Mouse (Mus musculus) forebrain, embryonic 10.5 days (tissue): Measurements from ENCODE around the gene Trpv1. TPM values are rescaled to one million over a fixed set of nuclear protein-coding genes. Genes with fewer than 3 reads are reported as not detected.

Source experiments
- DNase-seq: peaks from one replicate; pipeline ENCODE4 v3.0.0-alpha.2; 2017; ENCODE audit warnings: low spot score; ENCODE audit errors: extremely low spot score
- H3K27ac ChIP-seq: fragments of 300-500 bp; sonication (generic); 2 replicates; pipeline ENCODE4 v1.5.1; 2016; ENCODE audit warnings: mild to moderate bottlenecking
- H3K27me3 ChIP-seq: fragments of 300-500 bp; sonication (generic); 2 replicates; pipeline ENCODE4 v1.6.1; 2016; ENCODE audit warnings: mild to moderate bottlenecking; ENCODE audit not compliant: poor library complexity, severe bottlenecking
- H3K36me3 ChIP-seq: fragments of 300-500 bp; sonication (generic); replicated peaks from 2 replicates; pipeline ENCODE4 v1.6.1; 2016; ENCODE audit warnings: mild to moderate bottlenecking, moderate library complexity
- H3K4me1 ChIP-seq: fragments of 300-500 bp; sonication (generic); 2 replicates; pipeline ENCODE4 v1.6.1; 2016
- H3K4me3 ChIP-seq: fragments of 300-500 bp; sonication (generic); 2 replicates; pipeline ENCODE4 v1.5.1; 2016; ENCODE audit warnings: mild to moderate bottlenecking, moderate library complexity
- H3K9me3 ChIP-seq: fragments of 300-500 bp; sonication (generic); 2 replicates; pipeline ENCODE4 v1.6.1; 2016; ENCODE audit warnings: mild to moderate bottlenecking, moderate library complexity
- WGBS: fragments of 180-500 bp; shearing (Covaris S2); methylation state at CpG from one replicate; pipeline ENCODE4 v1.1.7; 2016; 5-methylcytosine and 5-hydroxymethylcytosine counted together
- polyA plus RNA-seq: library from polyadenylated mRNA; unstranded; fragments of >200 nt; fragmentation: Nextera tagmentation; extraction: Ambion mirVana; gene quantifications from 2 replicates; pipeline ENCODE4 v1.2.1, GENCODE M21; 2016

Trpv1 gene
- not detected in 2 replicates for polyA plus RNA-seq

DNA sequence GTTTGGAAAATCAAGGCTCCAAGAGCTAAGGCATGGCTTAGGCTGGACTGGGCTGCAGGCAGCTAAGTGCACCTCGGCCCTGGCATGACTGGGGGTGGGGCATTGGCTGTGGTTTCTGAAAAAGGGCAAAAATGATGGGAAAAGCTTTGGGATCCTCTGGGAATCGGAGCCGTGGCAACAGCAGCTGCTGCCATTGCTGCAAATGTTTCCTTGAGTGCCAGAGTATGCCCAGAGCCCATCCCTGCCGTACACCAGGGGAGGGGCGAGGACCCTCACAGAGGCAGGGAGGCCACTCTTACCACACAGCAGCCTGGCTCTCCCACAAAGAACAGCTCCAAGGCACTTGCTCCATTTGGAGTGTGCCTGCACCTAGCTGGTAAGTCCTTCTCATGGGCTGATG is at the start of gene Trpv1:
Gene Trpv1 (plus strand): TSS at position 301 of the 400 bp plus-strand sequence.
- DNase-seq = no peak
- WGBS = 89% methylated on average over 5 of the region's 5 CpGs
- H3K4me3 ChIP-seq = no peak within 1 kb of the TSS
- no peaks in the 10 kb centered on the region for H3K4me1 ChIP-seq
- no peaks in the 10 kb centered on the region for H3K36me3 ChIP-seq
- H3K27me3 ChIP-seq = no peaks in the 10 kb centered on the region
- H3K9me3 ChIP-seq = 0 out of 2 replicates have a peak, but pooled peaks cover 3% of the 10 kb centered on the region
- H3K27ac ChIP-seq = no peak within 1 kb of the TSS

DNA sequence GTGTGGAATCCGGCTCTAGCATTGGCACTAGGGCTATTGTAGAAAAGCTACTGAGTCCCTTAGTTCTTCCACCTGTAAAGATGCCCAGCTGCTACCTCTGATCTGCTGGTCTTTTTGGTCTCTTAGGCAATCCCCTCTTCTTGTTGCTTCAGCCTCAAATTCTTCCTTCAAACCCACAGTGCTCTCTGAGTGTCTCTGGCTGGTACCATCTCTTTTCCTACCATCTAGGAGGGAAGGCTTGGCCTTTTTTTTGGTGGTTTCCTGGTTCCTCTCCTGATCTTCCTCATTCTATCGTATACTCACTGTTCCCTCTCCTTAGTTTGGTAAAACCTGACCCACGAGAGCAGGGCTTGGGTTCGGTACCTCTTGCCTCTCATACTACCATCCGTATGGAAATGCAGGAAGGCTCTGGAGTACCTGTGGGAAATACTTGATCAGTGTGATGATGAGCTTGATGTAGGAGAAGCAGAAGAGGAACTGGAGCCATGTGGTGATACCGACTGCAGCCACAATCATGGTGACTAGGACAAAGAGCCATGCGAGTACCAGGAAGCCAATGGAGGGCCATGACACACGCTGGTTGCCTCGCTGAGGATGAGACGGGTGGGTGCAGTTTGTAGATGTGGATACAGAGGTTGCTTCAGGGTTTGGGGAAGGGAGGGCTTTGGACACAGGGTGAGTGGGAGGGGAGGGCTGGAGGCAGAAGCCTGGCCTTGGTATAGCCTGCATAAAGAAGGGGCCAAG is 48.0 kb upstream of the Trpv1 start:
- Histone ChIP-seq H3K36me3 (peaks cover 76% of the 10 kb centered on the region), H3K27ac (no peak overlapping the region), H3K27me3 (no peaks in the 10 kb centered on the region), H3K4me3 (no peak overlapping the region), H3K9me3 (no peaks in the 10 kb centered on the region), H3K4me1 (no peaks in the 10 kb centered on the region)
- no peak for DNase-seq
- 92% methylated on average over 10 of the region's 10 CpGs for WGBS

GRCm38 (mm10) chr11:73187231-73187630 is 46.9 kb upstream of the Trpv1 start:
- Histone ChIP-seq H3K27ac (no peak overlapping the region), H3K4me1 (no peaks in the 10 kb centered on the region), H3K9me3 (no peaks in the 10 kb centered on the region), H3K27me3 (no peaks in the 10 kb centered on the region), H3K4me3 (no peak overlapping the region), H3K36me3 (peaks cover 80% of the 10 kb centered on the region)
- WGBS = 86% methylated on average over 6 of the region's 6 CpGs
- no peak for DNase-seq

DNA sequence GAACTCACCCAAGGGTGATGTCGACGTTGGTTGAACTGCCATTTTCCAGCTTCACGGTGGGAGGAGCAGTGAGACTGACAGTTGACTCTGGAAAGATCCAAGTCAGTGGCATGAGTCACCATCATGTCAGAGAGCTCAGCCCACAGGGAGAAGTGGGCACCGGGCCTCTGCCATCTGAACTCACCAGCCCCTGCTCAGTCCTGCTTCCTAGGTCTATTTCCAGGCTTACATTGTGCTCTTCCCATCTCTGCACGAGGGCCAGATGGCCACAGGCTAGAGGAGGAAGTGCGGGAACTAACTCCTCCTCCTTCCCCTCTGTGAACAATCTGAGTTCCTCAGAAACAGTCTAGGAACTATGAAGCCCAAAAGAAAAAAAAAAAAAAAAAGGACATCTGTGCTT is 41.0 kb upstream of the Trpv1 start:
- Histone ChIP-seq H3K27ac (no peak overlapping the region), H3K36me3 (peaks cover 41% of the 10 kb centered on the region), H3K4me1 (peaks cover 5% of the 10 kb centered on the region), H3K4me3 (no peak overlapping the region), H3K9me3 (no peaks in the 10 kb centered on the region), H3K27me3 (no peaks in the 10 kb centered on the region)
- DNase-seq = no peak
- 88% methylated on average over 6 of the region's 6 CpGs for WGBS

GRCm38 (mm10) chr11:73194444-73194843 is 39.6 kb upstream of the Trpv1 start:
- no peak for DNase-seq
- 83% methylated on average over 2 of the region's 2 CpGs for WGBS
- Histone ChIP-seq H3K27ac (no peak overlapping the region), H3K36me3 (peaks cover 32% of the 10 kb centered on the region), H3K9me3 (no peaks in the 10 kb centered on the region), H3K4me3 (no peak overlapping the region), H3K4me1 (peaks cover 14% of the 10 kb centered on the region), H3K27me3 (no peaks in the 10 kb centered on the region)

DNA sequence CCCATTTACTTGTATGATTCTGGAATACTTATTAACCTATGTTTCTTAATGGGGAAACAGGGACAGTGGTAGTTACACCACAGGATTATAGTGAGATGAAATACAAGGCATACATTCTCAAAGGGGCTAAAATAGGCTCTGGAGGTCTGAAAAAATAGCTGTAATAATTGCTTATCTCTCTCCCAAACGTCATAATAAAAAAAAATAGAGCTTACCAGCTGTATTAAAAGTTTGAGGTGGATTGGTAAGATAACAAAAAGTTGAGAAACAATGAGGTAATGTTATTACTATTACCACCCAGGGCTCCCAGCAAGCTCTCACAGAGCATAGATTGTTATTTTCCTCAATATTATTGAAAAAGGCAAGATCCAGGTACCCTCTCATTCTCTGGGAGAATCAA is 35.9 kb upstream of the Trpv1 start:
- Histone ChIP-seq H3K4me1 (peaks cover 20% of the 10 kb centered on the region), H3K9me3 (no peaks in the 10 kb centered on the region), H3K4me3 (peak overlapping the region; percentile 78), H3K36me3 (peaks cover 8% of the 10 kb centered on the region; the same call in 1 of the 2 replicates), H3K27me3 (peaks cover 16% of the 10 kb centered on the region), H3K27ac (no peak overlapping the region)
- no peak for DNase-seq
- 8% methylated on average over 1 of the region's 1 CpGs for WGBS

DNA sequence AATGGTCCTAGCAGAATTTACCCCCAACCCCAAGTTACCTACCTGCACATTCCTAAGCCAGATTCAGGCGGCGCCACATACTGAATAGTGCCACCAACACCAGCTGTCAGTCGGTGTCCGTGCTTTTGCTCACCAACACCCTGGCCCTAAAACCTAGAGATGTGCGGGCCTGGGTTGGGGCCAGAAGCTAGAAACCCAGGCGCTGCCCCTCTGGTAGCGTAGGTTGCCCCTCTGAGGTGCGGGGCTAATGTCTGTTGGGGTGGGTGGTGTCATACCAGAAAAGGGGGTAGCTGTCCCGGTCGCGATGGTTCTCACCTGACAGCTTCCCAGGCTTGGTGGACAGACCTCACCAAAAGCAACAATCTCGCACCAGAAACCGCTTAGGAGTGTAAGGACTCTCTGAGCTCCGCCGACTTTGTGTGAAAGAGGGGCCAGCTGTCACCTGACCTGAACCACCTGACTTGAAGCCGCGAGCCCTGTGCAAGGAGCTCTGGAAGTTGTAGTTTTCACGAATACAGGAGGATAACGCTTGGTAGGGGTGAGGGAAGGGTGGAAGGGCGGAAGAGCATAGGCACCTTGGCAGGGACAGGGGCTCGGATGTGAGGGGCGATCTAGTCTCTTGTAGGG is 35.4 kb upstream of the Trpv1 start, which contains the start of gene Ctns:
Gene Ctns (minus strand): TSS at position 440 of the 627 bp plus-strand sequence.
- Histone ChIP-seq H3K27me3 (peaks cover 16% of the 10 kb centered on the region), H3K9me3 (no peaks in the 10 kb centered on the region), H3K36me3 (peaks cover 8% of the 10 kb centered on the region; the same call in 1 of the 2 replicates), H3K4me1 (peaks cover 20% of the 10 kb centered on the region), H3K27ac (peak within 1 kb of the TSS; percentile 81), H3K4me3 (peak within 1 kb of the TSS; percentile 78)
- WGBS = 2% methylated on average over 22 of the region's 22 CpGs
- peak; percentile 86 for DNase-seq

DNA sequence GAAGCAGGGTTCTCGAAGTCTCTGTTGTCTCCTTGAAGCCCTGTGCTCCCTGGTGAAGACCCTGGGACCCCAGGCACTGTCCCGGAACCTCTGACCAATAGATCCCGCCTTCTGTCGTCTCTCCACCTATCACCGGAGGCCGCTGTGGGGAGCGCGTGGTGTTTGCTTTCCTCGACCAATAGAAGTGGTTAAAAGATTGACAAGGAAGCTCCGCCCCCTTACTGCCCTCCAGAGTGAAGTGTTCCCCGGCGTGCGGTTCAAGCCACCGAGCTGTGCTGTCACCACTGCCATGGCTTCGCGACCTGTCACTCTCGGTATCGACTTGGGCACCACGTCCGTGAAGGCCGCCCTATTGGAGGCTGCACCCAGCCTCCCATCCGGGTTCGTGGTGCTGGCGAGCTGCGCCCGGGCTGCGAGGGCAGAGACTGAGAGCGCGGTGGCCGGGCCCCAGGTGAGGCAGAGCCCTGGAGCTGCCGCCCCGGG is 34.8 kb upstream of the Trpv1 start, which contains the start of gene Shpk:
Gene Shpk (plus strand): TSS at position 231 of the 483 bp plus-strand sequence.
- WGBS = 0% methylated on average over 32 of the region's 32 CpGs
- DNase-seq = peak; percentile 92

GRCm38 (mm10) chr11:73199879-73200278 is 34.2 kb upstream of the Trpv1 start:
- Histone ChIP-seq H3K4me1 (peaks cover 20% of the 10 kb centered on the region), H3K27me3 (peaks cover 16% of the 10 kb centered on the region), H3K9me3 (no peaks in the 10 kb centered on the region), H3K27ac (peak overlapping the region; percentile 81; the same call in 1 of the 2 replicates), H3K4me3 (peak overlapping the region; percentile 78), H3K36me3 (peaks cover 8% of the 10 kb centered on the region; the same call in 1 of the 2 replicates)
- no peak for DNase-seq
- WGBS = 3% methylated on average over 12 of the region's 12 CpGs

More for the DNA sequence above, 34.8 kb upstream of the Trpv1 start, which contains the start of gene Shpk:
- no peaks in the 10 kb centered on the region for H3K9me3 ChIP-seq
- peaks cover 20% of the 10 kb centered on the region for H3K4me1 ChIP-seq
- peaks cover 16% of the 10 kb centered on the region for H3K27me3 ChIP-seq
- peak within 1 kb of the TSS; percentile 81 for H3K27ac ChIP-seq
- H3K4me3 ChIP-seq = peak within 1 kb of the TSS; percentile 78
- H3K36me3 ChIP-seq = peaks cover 8% of the 10 kb centered on the region; the same call in 1 of the 2 replicates

DNA sequence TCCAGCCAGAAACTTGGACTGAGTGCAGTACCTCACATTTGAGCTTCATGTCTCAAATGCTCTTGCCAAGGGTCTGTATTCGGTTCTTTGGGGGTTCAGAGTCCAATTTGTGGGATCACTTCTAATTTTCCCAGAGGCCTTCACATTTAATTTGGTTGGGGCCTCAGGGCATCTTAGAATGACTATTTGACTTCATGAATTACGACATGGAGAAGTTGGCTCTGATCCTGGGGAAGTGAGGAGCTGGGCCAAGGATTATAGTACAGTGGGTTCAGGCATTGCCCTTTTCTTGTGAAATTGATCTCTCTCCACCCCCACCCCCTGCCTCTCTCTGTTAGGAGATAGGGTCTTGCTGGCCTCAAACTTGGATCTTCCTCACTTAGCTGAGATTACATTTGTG is 33.1 kb upstream of the Trpv1 start:
- no peak for DNase-seq
- H3K27ac ChIP-seq = no peak overlapping the region
- H3K4me1 ChIP-seq = peaks cover 20% of the 10 kb centered on the region
- H3K36me3 ChIP-seq = no peaks in the 10 kb centered on the region
- WGBS = 74% methylated on average over 2 of the region's 2 CpGs
- H3K27me3 ChIP-seq = peaks cover 16% of the 10 kb centered on the region
- H3K9me3 ChIP-seq = no peaks in the 10 kb centered on the region
- H3K4me3 ChIP-seq = no peak overlapping the region

GRCm38 (mm10) chr11:73201597-73201996 is 32.5 kb upstream of the Trpv1 start:
- H3K9me3 ChIP-seq = no peaks in the 10 kb centered on the region
- peaks cover 16% of the 10 kb centered on the region for H3K27me3 ChIP-seq
- H3K36me3 ChIP-seq = no peaks in the 10 kb centered on the region
- no peak overlapping the region for H3K27ac ChIP-seq
- no peak overlapping the region for H3K4me3 ChIP-seq
- WGBS = 41% methylated on average over 4 of the region's 4 CpGs
- peaks cover 20% of the 10 kb centered on the region for H3K4me1 ChIP-seq
- DNase-seq = no peak

DNA sequence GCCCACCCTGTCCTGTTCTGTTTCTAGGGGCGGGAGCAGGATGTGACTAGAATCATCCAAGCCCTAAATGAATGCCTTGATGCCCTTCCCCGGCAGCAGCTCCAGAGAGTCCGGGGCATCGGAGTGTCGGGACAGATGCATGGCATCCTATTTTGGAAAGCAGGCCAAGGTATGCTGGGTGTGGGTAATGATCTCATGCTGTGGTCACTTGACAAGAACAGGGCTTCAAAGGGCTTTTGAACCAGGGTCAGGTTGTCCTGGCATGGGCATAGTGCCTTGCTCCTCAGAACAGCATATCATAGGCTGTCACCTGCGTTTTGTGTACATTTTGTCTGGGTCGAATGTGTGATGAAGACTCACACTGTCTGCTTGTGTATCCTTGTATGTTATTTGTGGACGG is 30.2 kb upstream of the Trpv1 start:
- Histone ChIP-seq H3K9me3 (no peaks in the 10 kb centered on the region), H3K27me3 (peaks cover 16% of the 10 kb centered on the region), H3K27ac (no peak overlapping the region), H3K36me3 (no peaks in the 10 kb centered on the region), H3K4me3 (no peak overlapping the region), H3K4me1 (peaks cover 7% of the 10 kb centered on the region)
- WGBS = 94% methylated on average over 8 of the region's 8 CpGs
- DNase-seq = no peak

DNA sequence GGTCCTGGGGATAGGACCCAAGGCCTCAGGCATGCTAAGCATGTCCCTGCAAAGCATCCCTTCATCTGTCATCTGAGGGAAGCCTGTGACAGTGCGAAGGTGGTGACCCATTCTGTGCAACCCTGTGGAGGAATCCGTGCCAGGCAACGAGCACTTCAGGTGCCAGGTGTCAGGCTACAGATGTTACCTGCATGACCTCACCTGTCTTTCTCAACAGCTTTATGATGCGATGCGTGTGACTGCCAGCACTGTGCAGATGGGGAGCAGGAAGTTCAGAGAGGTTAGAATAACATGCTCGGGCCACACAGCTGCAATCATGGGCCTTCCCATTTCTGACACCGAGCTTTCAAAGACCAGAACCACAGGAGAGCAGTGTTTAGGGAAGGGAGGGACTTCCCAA is 28.9 kb upstream of the Trpv1 start:
- peaks cover 12% of the 10 kb centered on the region for H3K27me3 ChIP-seq
- no peaks in the 10 kb centered on the region for H3K36me3 ChIP-seq
- 79% methylated on average over 7 of the region's 7 CpGs for WGBS
- DNase-seq = no peak
- no peaks in the 10 kb centered on the region for H3K9me3 ChIP-seq
- H3K4me1 ChIP-seq = no peaks in the 10 kb centered on the region
- no peak overlapping the region for H3K4me3 ChIP-seq
- H3K27ac ChIP-seq = no peak overlapping the region
